Mouse (Mus musculus) adrenal gland, adult 8-10 months (tissue): ENCODE measurements around the gene Zdhhc20. TPM values are rescaled to one million over a fixed set of nuclear protein-coding genes. Genes with fewer than 3 reads are reported as not detected.
"Not testable (repeated sequence)": the region's sequence is repeated elsewhere in the genome, so short reads cannot be mapped to it uniquely, and the experiment has no call there.

ENCODE experiments used
- DNase-seq: peaks from one replicate; pipeline ENCODE4 v3.0.0; 2022
- total RNA-seq, 4 experiments: library from RNA; stranded (reverse); gene quantifications; 2 replicates each; pipeline ENCODE4 v1.2.4; 2022

Gene Zdhhc20
- total RNA-seq: 10 to 100 TPM; 43.3 to 60.0 (median 49.9) TPM

GRCm38 (mm10) chr14:57890011-57890842, at the start of gene Zdhhc20:
Zdhhc20 (minus strand) TSS chr14:57890276.
- DNase-seq: peak; percentile 93

GRCm38 (mm10) chr14:57937297-57937696, 47.2 kb upstream of the Zdhhc20 start:
- DNase-seq: no peak

DNA sequence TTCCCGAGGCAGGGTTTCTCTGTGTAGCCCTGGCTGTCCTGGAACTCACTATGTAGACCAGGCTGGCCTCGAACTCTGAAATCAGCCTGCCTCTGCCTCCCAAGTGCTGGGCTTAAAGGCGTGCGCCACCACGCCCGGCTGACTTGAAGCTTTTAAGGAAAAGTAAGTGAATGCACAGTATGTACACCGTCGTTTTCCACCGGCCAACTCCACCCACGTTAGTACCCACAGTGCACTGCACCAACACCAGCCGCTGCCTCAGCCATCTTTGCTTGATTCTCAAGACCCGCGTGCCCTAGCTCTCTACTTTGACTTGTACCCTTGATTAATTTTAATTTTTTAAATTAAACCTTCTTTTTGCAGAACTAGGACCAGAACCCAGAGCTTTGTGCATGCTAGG, 44.6 kb upstream of the Zdhhc20 start:
- no peak for DNase-seq

DNA sequence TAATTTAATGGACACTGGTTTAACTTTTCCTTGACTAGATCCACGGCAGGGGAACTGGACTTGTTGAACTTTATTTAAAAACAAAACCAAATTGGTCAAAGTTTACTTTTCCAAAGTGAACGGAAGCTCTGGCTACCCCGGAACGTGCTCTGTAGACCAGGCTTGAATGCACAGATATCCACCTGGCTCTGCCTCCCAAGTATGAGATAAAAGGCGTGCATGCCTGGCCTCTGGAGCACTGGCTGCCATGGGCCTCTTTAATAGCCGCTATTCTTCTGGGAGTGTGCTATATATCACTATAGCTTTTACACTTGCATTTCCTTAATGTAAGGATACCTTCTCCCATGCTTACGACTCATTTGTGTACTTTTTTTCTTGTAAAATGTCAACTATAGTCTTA, 43.5 kb upstream of the Zdhhc20 start:
- DNase-seq: no peak

GRCm38 (mm10) chr14:57932881-57933443, 42.9 kb upstream of the Zdhhc20 start:
- DNase-seq: no peak

DNA sequence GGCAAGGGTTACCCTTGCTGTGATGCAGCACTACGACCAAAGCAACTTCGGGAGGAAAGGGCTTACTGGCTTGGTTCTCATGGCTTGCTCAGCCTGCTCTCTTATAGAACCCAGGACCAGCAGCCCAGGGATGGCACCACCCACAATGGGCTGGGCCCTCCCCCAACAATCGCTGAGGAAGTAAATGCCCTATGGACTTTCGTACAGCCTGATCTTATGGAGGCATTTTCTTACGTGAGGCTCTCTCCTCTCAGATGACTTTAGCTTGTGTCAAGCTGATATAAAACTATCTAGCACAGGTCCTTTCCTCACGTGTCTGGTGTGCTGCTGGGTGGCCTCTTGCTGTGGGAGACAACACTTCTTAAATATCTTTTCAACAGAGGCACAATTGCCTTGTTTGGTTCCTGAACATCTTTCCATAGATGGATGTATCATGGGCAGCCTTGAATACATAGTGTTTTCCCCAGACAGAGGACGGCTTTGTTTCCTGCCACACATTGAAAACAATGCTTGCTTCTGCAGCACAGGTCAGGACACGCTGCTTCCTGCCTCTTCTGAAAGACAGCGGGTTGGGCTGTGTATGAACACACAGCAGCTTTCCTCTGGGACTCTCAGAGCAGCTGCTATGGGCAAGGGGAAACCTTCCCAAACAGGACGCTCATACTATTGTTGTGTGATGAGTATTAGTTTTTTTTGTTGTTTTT, 31.5 kb upstream of the Zdhhc20 start:
- DNase-seq: no peak

- DNase-seq: no peak
Observed at GRCm38 (mm10) chr14:57920568-57921310, 30.7 kb upstream of the Zdhhc20 start.

DNA sequence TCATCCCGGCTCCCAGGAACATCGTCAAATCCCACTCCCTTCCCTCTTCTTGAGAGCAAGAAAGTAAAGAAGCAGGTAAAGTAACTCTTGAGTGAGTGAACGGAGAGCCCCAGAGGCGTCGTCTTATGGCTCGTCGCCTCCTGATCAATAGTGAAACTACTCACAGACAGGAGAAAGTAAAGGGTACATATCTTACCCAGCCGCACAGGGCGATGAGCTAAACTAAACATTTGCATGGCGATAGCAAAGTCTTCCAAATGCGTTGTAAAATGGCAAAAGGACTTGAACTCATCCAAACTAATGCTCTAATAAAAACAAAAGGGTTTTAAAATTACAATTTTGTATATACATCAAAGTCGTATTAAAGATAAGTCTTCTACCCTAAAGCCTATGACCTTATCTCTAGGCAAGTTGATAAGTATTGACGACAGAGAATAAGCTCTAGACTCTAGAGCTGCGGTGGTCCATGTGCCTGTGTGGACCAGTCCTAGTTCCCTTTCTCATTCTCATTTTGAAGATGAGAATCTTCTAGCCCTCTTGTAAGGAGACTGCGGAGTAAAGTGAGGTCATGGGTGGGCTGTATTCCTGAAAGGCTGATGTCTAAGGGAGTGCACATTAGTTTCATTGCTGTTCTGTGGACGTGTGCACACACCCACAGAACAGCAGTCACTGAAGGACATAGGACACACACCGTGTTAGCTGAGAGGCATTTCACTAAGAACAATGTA, 29.2 kb upstream of the Zdhhc20 start:
- DNase-seq: no peak

DNA sequence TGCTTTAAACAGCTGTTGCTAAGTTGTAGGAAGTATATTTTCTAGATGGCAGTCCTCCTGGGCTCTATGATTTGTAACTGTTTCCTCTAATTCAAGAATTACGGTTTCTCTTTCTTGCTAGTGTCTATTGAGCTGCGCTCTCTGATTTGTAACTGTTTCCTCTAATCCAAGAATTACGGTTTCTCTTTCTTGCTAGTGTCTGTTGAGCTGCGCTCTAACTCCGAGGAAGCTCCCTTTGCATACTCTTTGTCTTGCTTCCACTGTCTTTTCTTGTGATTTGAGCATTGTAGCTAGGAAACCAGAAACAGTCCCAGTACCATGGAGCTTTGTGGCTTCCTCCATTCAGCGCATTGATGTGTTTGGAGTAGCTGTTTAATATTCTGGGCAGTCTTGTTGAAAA, 25.3 kb upstream of the Zdhhc20 start:
- no peak for DNase-seq

DNA sequence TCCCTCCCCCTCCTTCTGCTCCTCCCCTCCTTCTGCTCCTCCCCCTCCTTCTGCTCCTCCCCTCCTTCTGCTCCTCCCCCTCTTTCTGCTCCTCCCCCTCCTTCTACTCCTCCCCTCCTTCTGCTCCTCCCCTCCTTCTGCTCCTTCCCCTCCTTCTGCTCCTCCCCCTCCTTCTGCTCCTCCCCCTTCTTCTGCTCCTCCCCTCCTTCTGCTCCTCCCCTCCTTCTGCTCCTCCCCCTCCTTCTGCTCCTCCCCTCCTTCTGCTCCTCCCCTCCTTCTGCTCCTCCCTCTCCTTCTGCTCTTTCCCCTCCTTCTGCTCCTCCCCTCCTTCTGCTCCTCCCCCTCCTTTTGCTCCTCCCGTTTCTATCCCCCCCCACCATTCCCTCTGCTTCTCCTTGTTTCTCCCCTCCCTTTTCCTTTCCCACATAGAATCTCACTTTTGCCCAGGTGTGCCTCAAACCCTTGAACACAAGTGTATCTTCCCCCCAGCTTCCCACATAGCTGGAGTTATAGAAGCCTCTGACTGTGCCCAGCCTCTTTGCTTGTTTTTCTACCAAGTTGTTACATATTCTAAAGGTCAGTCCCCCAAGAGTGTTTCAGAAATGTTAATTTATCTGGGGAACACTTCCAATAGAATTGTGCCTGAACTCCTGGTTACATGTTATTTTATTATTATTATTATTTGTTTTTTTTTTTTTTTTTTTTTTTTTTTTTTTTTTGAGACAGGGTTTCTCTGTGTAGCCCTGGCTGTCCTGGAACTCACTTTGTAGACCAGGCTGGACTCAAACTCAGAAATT, 22.3 kb upstream of the Zdhhc20 start:
- DNase-seq: not testable (repeated sequence)

- not testable (repeated sequence) for DNase-seq
Observed at GRCm38 (mm10) chr14:57911787-57912186, 21.7 kb upstream of the Zdhhc20 start.

DNA sequence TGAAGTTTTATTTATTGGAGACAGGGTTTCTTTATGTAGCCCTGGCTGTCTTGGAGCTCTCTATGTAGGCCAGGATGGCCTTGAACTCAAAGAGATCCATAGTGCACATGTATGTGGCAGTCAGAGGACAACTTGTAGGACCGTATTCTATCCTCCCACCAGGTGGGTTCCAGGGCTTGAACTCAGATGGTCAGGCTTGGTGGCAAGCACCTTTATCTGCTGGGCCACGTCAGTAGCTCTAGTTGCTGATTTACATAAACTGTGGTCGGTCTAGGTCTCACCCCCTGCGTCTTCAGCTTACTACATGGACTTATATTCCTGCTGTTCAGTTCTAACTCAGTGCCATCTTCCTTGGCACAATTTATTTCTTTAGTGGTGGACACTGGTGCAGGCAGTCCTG, 21.2 kb upstream of the Zdhhc20 start:
- no peak for DNase-seq

GRCm38 (mm10) chr14:57910501-57911068, 20.5 kb upstream of the Zdhhc20 start:
- DNase-seq: peak; percentile 85

GRCm38 (mm10) chr14:57909297-57909696, 19.2 kb upstream of the Zdhhc20 start:
- no peak for DNase-seq

GRCm38 (mm10) chr14:57908431-57908830, 18.4 kb upstream of the Zdhhc20 start:
- DNase-seq: no peak

DNA sequence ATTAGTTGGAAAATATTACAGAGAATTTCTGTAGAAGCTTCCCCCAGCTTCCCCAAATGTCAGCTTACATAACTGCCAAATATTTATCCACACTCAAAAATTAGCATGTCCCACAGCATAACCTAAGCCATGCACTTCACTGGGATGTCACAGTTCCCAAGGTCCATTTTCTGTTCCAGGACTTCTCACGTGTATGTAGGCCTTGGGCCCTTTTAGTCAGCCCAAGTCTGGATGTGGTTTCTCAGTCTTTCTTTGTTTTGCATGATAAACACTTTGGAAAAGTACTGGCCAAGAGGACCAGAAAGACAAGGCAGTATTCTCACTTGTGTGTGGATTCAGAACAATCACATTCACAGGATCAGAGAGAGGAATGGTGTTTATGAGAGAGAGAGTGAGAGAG, 11.9 kb upstream of the Zdhhc20 start:
- DNase-seq: peak; percentile 52

GRCm38 (mm10) chr14:57896882-57897281, 6.8 kb upstream of the Zdhhc20 start:
- DNase-seq: no peak

DNA sequence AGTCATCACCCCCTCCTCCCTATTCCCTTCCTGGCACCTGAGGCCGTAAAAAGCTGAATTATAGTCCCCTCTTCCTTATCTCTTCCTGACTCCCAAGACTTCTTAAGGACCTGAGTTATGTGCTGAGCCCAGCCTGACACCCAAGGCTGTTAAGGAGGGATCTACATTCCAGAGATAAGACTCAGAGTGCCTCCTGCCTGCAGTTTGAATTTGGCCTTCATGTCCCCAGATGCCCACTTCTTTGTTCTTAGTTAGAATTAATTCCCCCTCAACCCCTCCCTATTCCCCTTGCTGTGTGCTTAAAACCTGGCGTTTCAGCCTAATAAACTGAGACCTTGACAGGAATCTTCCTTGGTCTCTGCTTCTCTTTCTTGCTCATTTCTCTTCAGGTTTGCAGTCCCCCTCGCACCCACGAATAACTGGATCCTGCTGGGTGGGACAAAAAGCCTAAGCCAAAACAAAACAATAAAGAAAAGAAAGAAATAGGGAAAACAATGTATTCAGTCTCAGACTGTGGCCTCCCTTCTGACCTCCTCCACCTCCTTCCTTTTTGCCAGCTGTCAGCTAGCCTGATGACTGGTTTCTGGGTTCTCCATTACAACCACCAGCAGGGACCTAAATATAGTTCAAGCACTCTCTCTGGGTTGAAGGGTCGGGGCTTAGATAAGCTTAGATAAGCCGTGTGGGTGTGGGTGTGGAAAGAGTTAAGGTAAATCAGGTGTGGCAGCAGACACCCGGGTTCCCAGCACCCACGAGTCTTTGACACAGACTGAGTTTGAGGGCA, 6.2 kb upstream of the Zdhhc20 start:
- peak; percentile 42 for DNase-seq

DNA sequence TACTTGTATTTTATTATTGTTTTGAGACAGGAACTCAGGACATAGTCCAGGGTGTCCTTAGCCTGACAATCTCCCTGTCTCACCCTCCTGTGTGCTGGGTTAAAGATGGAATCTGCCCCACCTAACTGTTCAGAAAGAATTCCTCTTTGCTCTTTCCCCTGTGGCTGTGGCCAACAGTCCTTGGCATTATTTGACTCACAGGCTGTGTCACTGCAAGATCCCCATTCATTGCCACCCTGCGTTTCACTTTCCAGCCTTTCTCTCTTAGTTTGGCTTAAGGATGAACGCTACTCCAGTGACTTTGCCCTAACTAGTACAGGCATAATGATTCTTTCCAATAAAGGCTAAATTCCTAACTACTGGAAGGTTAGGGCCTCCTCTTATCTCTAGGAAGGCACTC, 4.3 kb upstream of the Zdhhc20 start:
- DNase-seq: peak; percentile 41

DNA sequence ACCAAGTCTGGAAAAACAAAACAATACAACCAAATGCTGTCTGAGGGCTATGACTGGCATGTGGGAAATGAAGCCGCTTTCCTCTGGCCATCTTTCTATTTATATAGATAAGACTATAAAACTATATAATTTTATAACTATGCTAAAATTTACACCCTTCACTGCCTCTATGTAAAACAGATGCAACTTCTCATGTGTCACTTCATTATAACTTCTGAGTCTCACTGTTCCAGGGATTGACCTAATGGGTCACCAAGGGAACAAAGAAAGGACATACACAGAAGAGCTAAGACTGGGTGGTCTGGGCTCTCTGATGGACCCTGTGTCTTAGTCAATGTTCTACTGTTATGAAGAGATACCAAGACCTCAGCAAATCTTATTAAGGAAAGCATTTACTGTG, 2.9 kb upstream of the Zdhhc20 start:
- DNase-seq: no peak
